Mouse (Mus musculus) embryonic facial prominence, embryonic 10.5 days (tissue): ENCODE measurements at regions not wholly inside any gene's neighbourhood (a gene's known extent, or its start where the extent isn't known, plus 50 kb on each side); places are given as distances from the start of the nearest gene placed in this dataset.
"Not testable (repeated sequence)": the region's sequence is repeated elsewhere in the genome, so short reads cannot be mapped to it uniquely, and the experiment has no call there.

Experiments
- DNase-seq: peaks from one replicate; pipeline ENCODE4 v3.0.0-alpha.2; 2017; ENCODE audit warnings: low spot score
- H3K27ac ChIP-seq: fragments of 300-500 bp; sonication (generic); replicated peaks from 2 replicates; pipeline ENCODE4 v1.5.1; 2016; ENCODE audit warnings: mild to moderate bottlenecking
- H3K27me3 ChIP-seq: fragments of 300-500 bp; sonication (generic); replicated peaks from 2 replicates; pipeline ENCODE4 v1.6.1; 2016; ENCODE audit warnings: low read depth, mild to moderate bottlenecking; ENCODE audit not compliant: poor library complexity, severe bottlenecking
- H3K36me3 ChIP-seq: fragments of 300-500 bp; sonication (generic); replicated peaks from 2 replicates; pipeline ENCODE4 v1.6.1; 2016; ENCODE audit warnings: mild to moderate bottlenecking, moderate library complexity
- H3K4me1 ChIP-seq: fragments of 300-500 bp; sonication (generic); 2 replicates; pipeline ENCODE4 v1.6.1; 2016
- H3K4me3 ChIP-seq: fragments of 300-500 bp; sonication (generic); 2 replicates; pipeline ENCODE4 v1.5.1; 2016; ENCODE audit warnings: mild to moderate bottlenecking, moderate library complexity
- H3K9me3 ChIP-seq: fragments of 300-500 bp; sonication (generic); 2 replicates; pipeline ENCODE4 v1.6.1; 2016; ENCODE audit warnings: mild to moderate bottlenecking
- WGBS: fragments of 180-500 bp; shearing (Covaris S2); methylation state at CpG from one replicate; pipeline ENCODE4 v1.1.7; 2016; 5-methylcytosine and 5-hydroxymethylcytosine counted together

DNA sequence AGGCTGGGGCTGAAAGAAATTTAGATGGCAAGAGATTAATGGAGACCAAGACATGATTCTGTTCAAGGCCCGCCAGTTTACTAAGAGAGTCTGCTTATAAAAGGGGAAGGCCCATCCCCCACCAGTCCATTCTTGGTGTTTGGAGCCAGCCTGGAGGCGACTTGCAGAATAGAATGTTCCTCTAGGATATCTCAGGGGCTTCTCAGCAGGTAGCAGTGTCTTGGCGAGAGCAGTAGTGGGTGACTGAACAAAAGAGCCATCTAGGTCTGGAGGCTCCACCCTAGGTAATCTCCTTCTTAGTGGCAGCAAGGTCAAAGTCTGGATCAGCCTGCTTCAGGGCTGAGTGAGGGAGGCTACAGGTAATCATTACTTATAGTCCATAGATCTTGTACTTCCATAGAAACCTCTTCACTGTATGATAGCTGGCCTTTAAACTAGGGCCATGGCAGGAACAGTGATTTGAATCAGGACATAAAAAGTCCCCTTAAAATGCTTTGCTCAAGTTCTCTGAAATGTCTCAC, 166.0 kb upstream of the Gm5538 start:
- not testable (repeated sequence) for H3K27me3 ChIP-seq, H3K4me3 ChIP-seq, H3K36me3 ChIP-seq, DNase-seq, H3K27ac ChIP-seq, H3K9me3 ChIP-seq, H3K4me1 ChIP-seq
- 42% methylated on average over 3 of the region's 3 CpGs for WGBS

DNA sequence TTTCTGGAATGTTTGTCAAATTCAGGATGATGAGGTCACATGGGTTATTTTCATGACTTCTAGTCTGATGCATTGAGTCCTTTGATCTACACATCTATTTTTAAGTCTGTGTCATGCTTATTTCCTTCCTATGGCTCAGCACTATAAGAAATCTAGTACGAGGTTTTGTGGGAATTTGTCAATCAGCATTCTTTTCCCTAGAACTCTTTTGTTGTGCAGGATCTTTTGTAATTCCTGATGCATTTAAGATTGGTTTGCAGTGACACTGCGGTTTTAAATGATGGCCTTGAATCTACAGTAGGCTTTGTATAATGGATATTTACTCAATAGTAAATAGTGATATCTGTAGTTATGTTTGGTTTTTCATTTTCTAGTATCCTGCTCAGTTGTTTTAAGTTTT, 187.0 kb upstream of the Gm5538 start:
- Histone ChIP-seq H3K9me3 (no peaks in the 10 kb centered on the region), H3K27ac (no peak overlapping the region), H3K36me3 (no peaks in the 10 kb centered on the region), H3K4me1 (no peaks in the 10 kb centered on the region), H3K4me3 (no peak overlapping the region), H3K27me3 (no peaks in the 10 kb centered on the region)
- no peak for DNase-seq
- 73% methylated on average over 2 of the region's 2 CpGs for WGBS

DNA sequence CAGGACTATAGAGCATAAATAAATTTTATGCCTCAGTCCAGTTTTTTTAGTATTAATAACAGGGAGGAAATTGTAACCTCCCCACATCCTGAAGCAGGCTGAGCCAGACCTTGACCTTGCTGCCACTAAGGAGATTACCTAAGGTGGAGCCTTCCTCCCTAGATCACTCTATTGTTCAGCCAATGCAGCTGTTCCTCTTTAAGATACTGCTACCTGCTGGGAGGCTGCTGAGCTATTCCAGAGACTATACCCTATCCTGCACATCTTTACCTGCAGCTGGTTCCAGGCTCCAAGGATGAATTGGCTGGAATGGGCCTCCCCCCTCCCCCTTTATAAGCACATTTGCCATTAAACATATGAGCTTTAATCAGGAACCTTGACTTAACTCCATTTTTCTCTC, 189.0 kb upstream of the Gm5538 start:
- not testable (repeated sequence) for H3K4me1 ChIP-seq, DNase-seq, H3K36me3 ChIP-seq, H3K4me3 ChIP-seq, H3K9me3 ChIP-seq, H3K27me3 ChIP-seq, H3K27ac ChIP-seq

DNA sequence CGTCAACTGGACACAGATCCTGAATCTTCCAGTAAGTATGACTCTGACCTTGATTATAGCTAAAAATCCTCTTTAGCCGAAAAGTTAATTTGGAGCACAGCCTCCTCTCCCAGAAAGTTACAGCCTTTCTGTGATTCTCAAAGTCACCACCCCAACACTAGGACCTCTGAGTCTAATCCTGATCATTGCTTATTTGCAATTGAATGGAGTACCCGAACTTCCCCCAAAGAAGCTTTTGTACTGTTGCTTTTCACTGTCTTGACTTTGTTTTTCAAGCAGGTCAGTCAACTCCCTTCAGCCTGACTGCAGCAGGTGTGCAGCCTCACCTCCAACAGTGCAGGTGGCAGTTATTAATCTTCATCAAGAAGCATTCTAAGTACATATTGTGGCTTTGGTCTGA, 189.7 kb upstream of the Gm5538 start:
- not testable (repeated sequence) for H3K4me3 ChIP-seq, H3K27ac ChIP-seq, H3K4me1 ChIP-seq, H3K36me3 ChIP-seq, H3K9me3 ChIP-seq, DNase-seq, H3K27me3 ChIP-seq
- 82% methylated on average over 3 of the region's 3 CpGs for WGBS

DNA sequence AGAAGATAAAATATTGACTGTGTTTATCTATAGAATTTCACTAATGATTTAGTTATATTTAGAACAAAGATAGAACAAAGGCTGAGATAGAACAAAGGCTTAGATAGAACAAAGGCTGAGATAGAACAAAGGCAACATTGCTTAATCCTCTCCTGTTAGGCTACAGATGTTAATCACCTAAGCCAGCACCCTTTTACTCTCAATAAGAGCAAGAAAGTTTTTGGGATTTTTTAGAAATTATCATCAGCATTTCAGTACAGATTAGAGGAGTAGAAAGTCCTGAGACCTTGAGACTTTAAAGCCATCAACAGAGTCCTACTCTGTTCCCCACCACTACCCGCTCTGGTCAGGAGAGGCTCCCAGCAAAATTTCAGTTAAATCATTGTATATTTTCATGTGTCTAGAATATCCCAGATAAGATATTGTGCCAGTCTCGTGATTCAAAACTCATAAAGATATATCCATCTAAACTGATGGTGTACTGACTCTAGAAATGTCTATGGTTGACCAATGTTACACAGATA, 187.2 kb upstream of the Igsf10 start:
- WGBS = 83% methylated on average over 2 of the region's 2 CpGs
- no peak overlapping the region for H3K27ac ChIP-seq
- no peak overlapping the region for H3K4me3 ChIP-seq
- no peaks in the 10 kb centered on the region for H3K9me3 ChIP-seq
- no peaks in the 10 kb centered on the region for H3K36me3 ChIP-seq
- no peak for DNase-seq
- H3K27me3 ChIP-seq = no peaks in the 10 kb centered on the region
- H3K4me1 ChIP-seq = no peaks in the 10 kb centered on the region

DNA sequence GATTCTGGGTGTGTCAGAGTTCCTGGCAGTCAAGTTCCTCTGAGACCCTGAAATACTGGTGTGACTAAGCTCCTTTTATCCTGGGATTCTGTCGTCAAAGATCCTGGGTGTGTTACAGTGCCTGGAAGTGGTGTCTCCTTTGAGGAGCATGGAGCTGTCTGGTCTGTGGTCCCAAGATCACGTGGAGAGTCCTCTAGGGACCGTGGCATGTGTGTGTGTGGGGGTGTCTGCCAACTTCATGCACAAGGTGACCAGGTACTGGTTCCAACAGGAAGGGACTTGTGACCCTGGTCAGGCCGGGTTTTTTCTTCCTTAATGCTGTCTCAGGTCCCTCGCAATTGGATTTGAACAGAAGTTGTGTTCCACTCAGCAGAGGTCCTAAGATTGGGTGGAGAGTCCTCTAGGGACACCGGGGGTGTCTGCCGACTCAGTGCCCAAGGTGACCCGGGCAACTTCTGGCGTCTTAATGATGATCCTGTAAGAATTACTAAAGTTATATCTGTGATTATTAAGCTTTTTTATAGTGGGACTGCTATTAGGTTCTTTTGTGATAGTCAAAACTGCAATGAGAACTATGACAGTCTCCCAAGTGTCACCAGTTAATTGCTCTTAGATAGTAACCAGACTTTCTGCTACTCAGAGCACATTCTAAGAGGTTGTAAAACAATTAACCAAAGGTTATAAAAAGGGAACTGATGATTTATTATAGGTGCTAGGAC, 186.6 kb upstream of the Igsf10 start:
- Histone ChIP-seq H3K9me3 (no peaks in the 10 kb centered on the region), H3K4me1 (no peaks in the 10 kb centered on the region), H3K4me3 (no peak overlapping the region), H3K36me3 (no peaks in the 10 kb centered on the region), H3K27ac (no peak overlapping the region), H3K27me3 (no peaks in the 10 kb centered on the region)
- DNase-seq = no peak
- 89% methylated on average over 9 of the region's 9 CpGs for WGBS

DNA sequence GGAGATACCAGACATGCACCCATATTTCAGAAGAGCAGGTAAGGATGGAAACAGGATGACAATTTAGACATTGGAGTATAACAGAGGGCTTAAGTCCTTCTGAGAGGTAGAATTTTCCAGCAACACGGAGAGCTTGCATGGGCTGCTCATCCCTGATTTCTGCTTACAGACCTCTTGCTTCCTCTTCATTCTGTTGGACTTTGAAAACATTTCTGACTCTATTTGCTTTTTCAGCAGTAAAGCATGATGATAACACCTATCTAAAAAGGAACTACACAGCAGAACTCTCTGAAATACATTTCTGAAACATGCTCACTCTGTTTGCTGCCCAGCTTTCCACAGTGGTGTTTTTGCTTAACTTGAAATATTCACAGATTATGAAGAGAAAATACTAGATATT, 176.6 kb upstream of the Igsf10 start:
- no peaks in the 10 kb centered on the region for H3K36me3 ChIP-seq
- WGBS = 85% methylated on average over 1 of the region's 1 CpGs

DNA sequence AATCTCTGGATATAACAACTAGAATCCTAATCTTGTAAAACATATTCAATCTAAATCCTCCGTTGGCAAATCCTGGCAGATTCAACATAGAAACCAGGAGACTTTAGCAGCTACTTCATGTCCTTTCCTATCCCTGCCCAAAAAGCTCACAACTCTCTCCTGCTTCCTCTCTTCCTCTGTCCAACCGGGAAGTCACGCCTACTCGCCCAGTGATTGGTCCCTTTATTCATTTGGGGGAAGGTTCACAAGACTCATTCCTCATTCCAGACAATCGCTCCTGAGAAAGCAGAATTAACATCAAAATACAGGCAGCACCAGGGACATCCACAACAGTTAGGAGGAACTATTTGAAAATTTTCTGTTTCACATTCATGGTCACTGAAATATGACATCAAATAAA, 133.9 kb upstream of the Igsf10 start:
- no peaks in the 10 kb centered on the region for H3K36me3 ChIP-seq
- H3K27me3 ChIP-seq = no peaks in the 10 kb centered on the region
- no peak overlapping the region for H3K27ac ChIP-seq
- no peaks in the 10 kb centered on the region for H3K9me3 ChIP-seq
- no peak overlapping the region for H3K4me3 ChIP-seq
- WGBS = 24% methylated on average over 5 of the region's 5 CpGs
- DNase-seq = no peak
- 0 out of 2 replicates have a peak, but pooled peaks cover 6% of the 10 kb centered on the region for H3K4me1 ChIP-seq

More for the DNA sequence above, 176.6 kb upstream of the Igsf10 start:
- DNase-seq = no peak
- Histone ChIP-seq H3K4me1 (no peaks in the 10 kb centered on the region), H3K9me3 (no peaks in the 10 kb centered on the region), H3K27ac (no peak overlapping the region), H3K27me3 (no peaks in the 10 kb centered on the region), H3K4me3 (no peak overlapping the region)

DNA sequence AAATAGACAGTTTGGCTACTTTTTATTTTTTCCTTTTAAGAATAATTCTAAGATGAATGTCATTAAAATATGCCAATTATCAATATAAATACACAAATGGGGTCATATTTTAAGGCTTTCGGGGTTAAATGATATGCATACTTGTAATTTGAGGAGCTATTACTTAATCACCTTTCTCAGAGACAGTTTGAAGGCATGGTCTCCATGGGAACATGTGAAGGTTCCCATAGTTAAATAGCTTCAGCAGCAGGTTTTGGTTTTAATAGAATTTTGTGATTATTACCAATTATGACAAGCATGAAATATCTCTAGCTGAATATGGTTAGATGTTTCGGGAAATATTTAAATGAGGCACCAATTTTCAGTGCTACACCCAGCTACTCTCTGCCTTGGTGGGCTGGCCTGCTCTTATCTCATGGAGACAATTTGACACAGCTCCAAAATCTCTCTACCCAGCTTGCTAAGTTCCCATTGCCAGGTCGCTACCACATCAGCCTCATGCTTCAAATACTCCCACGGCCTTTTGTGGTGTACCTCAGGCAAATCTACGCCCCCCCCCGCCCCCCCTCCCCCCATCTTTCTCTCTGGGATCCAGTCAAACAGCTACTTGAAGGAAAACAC, 133.4 kb upstream of the Igsf10 start:
- no peak overlapping the region for H3K27ac ChIP-seq
- H3K9me3 ChIP-seq = no peaks in the 10 kb centered on the region
- no peak for DNase-seq
- 55% methylated on average over 6 of the region's 6 CpGs for WGBS
- 0 out of 2 replicates have a peak, but pooled peaks cover 6% of the 10 kb centered on the region for H3K4me1 ChIP-seq
- no peaks in the 10 kb centered on the region for H3K36me3 ChIP-seq
- no peak overlapping the region for H3K4me3 ChIP-seq
- no peaks in the 10 kb centered on the region for H3K27me3 ChIP-seq

DNA sequence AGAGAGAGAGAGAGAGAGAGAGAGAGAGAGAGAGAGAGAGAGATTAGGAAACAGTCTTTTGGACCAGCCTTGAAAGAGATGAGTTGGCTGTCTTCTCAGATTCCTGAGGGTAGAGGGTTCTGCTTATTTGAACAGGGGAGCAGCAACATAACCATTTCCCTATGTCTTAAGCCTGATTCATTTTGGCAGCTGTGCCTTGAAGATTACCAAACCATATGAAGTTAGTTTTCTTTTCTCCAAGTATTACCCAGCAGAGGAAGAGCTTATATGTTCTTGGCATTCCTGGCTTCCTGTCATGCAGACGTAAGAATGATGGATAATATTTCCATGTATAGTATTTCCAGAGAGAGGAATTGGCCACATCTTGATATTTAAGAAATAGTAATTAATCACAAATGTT, 124.8 kb upstream of the Igsf10 start:
- Histone ChIP-seq H3K27ac (no peak overlapping the region), H3K4me3 (no peak overlapping the region), H3K36me3 (no peaks in the 10 kb centered on the region), H3K9me3 (no peaks in the 10 kb centered on the region), H3K4me1 (0 out of 2 replicates have a peak, but pooled peaks cover 6% of the 10 kb centered on the region), H3K27me3 (no peaks in the 10 kb centered on the region)
- 48% methylated on average over 1 of the region's 1 CpGs for WGBS
- DNase-seq = no peak

DNA sequence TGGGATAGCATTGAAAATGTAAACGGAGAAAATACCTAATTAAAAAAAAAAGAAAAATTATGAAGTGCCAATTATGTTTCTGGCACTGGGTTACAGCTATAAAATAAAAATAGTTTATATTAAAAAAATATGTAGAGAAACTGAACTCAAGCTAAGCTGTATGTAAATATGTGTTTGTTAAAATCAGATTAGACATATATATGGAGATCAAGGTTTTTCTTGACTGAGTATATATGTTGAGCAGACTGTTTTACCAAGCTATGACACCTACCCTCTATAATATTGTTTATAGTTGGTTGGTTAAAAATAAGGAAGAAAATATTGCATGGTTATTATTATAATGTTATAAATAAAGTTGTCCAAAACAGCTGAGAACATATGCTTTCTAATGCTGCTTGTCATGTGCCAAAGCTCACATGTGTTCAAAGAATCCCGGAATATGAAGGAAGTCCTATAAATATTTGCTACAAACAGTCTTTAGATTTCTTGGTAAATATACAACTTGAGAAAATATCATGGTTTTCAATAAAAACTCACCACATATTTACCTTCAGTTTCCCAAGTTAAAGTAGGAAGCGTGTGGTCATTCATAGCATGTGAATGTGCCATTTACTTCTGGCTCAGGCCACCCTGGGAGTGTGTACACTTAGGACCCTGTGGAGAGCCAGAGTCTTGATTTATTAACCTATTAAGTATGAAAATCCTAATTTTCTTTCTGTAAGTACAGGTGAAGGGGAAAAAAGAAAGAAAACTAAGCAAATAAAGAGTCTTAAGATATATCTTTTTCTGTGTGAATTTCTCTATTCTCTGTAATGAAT, 118.4 kb upstream of the Igsf10 start:
- H3K27ac ChIP-seq = no peak overlapping the region
- WGBS = 91% methylated on average over 3 of the region's 3 CpGs
- no peaks in the 10 kb centered on the region for H3K9me3 ChIP-seq
- H3K36me3 ChIP-seq = no peaks in the 10 kb centered on the region
- no peaks in the 10 kb centered on the region for H3K27me3 ChIP-seq
- H3K4me1 ChIP-seq = no peaks in the 10 kb centered on the region
- no peak for DNase-seq
- H3K4me3 ChIP-seq = no peak overlapping the region

DNA sequence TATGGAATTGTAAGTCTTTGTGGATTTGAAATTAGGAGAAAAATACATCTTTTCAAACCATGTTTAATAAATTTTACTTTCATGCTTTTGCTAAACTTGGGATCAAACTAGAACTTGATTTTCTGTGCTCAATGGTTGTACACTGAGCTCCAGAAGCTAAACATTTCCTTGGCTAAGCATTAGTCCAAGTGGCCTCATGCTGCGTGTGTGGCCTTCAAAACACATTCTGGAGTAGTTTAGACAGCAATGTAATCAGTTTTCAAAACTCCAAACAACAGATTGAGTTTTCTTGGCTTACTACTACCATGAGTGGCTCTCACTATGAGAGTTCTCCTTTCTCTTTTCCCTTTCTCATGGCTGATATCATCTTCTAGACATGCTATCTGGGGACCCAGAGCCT, 112.7 kb upstream of the Igsf10 start:
- H3K27ac ChIP-seq = no peak overlapping the region
- WGBS = 95% methylated on average over 1 of the region's 1 CpGs
- H3K9me3 ChIP-seq = no peaks in the 10 kb centered on the region
- H3K36me3 ChIP-seq = no peaks in the 10 kb centered on the region
- H3K4me1 ChIP-seq = no peaks in the 10 kb centered on the region
- H3K4me3 ChIP-seq = no peak overlapping the region
- no peak for DNase-seq
- no peaks in the 10 kb centered on the region for H3K27me3 ChIP-seq
